Mouse (Mus musculus): ENCODE data around the gene Ska3. TPM values are rescaled to one million over a fixed set of nuclear protein-coding genes. Genes with fewer than 3 reads are reported as not detected.
"Not testable (repeated sequence)": the region's sequence is repeated elsewhere in the genome, so short reads cannot be mapped to it uniquely, and the experiment has no call there.

Gene Ska3
- 27.7 and 28.0 TPM in 2 replicates for polyA plus RNA-seq (2015; fragmentation: Nextera tagmentation; extraction: Ambion mirVana)

GRCm38 (mm10) chr14:57825788-57826751, at the start of gene Ska3, which contains the start of gene Mrpl57:
TSS of gene Ska3 (minus strand) at chr14:57826185.
TSS of gene Mrpl57 (plus strand) at chr14:57826234.
- Histone ChIP-seq H3K36me3 (ENCODE audit: control insufficient read depth, insufficient read depth, low read length) (no peaks in the 10 kb centered on the region), H3K4me2 (ENCODE audit: low read depth, low read length) (peak within 1 kb of the TSS; percentile 83), H3K4me1 (ENCODE audit: control insufficient read depth, insufficient read depth, low read length) (peaks cover 17% of the 10 kb centered on the region), H3K4me3 (replicated peaks; ENCODE audit: low read length) (peak within 1 kb of the TSS; percentile 68), H3K9ac (ENCODE audit: low read length) (peak within 1 kb of the TSS; percentile 90), H3K9me3 (replicated peaks; ENCODE audit: control insufficient read depth, low read length) (no peaks in the 10 kb centered on the region), H3K27ac (ENCODE audit: low read length) (peak within 1 kb of the TSS; percentile 91), H3K27me3 (ENCODE audit: control insufficient read depth, insufficient read depth, low read length) (no peaks in the 10 kb centered on the region)
- WGBS, result under 1% methylated on average over 96 of the region's 96 CpGs
- ATAC-seq (ENCODE audit: insufficient read depth, low FRiP score), result peak; percentile 97

DNA sequence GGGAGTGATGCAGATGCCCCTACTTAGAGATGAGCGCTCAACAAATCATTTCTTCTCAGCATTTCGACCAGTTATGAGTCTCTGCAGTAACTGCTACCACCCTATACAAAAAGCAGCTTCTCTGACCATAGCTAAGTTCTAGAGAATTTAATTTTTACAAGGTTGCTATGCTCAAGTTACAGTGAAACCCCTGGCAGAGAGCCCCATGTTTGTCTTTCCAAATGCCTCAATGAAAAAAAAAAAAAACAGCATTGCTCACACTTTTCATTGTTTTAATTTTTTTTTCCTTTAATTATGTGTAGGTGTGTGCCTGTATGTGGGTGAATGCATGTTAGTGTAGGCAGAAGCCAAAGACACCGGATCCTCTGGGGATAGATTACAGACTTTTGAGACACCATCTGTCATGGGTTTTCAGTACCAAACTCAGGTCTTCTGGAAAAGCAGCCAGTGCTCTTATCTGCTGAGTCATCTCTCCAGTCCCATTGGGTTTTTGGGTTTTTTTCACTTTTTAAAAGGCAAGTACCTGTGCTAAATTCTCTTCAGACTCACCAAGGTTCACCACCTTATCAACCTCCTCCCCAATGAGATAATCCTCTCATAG, 40.8 kb upstream of the Ska3 start:
- Histone ChIP-seq H3K4me3 (replicated peaks; ENCODE audit: low read length) (no peak overlapping the region), H3K4me1 (ENCODE audit: control insufficient read depth, insufficient read depth, low read length) (no peaks in the 10 kb centered on the region), H3K27me3 (ENCODE audit: control insufficient read depth, insufficient read depth, low read length) (no peaks in the 10 kb centered on the region), H3K4me2 (ENCODE audit: low read depth, low read length) (no peak overlapping the region), H3K27ac (ENCODE audit: low read length) (no peak overlapping the region), H3K36me3 (ENCODE audit: control insufficient read depth, insufficient read depth, low read length) (peaks cover 4% of the 10 kb centered on the region; the same call in 1 of the 2 replicates), H3K9me3 (replicated peaks; ENCODE audit: control insufficient read depth, low read length) (no peaks in the 10 kb centered on the region), H3K9ac (ENCODE audit: low read length) (no peak overlapping the region)
- 93% methylated on average over 3 of the region's 3 CpGs for WGBS
- no peak for ATAC-seq (ENCODE audit: insufficient read depth, low FRiP score)

- ATAC-seq (ENCODE audit: insufficient read depth, low FRiP score), result no peak
- Histone ChIP-seq H3K9ac (ENCODE audit: low read length) (no peak overlapping the region), H3K4me3 (replicated peaks; ENCODE audit: low read length) (no peak overlapping the region), H3K36me3 (ENCODE audit: control insufficient read depth, insufficient read depth, low read length) (peaks cover 8% of the 10 kb centered on the region; the same call in 1 of the 2 replicates), H3K27ac (ENCODE audit: low read length) (no peak overlapping the region), H3K4me1 (ENCODE audit: control insufficient read depth, insufficient read depth, low read length) (no peaks in the 10 kb centered on the region), H3K27me3 (ENCODE audit: control insufficient read depth, insufficient read depth, low read length) (no peaks in the 10 kb centered on the region), H3K9me3 (replicated peaks; ENCODE audit: control insufficient read depth, low read length) (no peaks in the 10 kb centered on the region), H3K4me2 (ENCODE audit: low read depth, low read length) (no peak overlapping the region)
- 92% methylated on average over 3 of the region's 3 CpGs for WGBS
Measured at GRCm38 (mm10) chr14:57865256-57865655, 39.3 kb upstream of the Ska3 start.

- 69% methylated on average over 2 of the region's 2 CpGs for WGBS
- no peaks in the 10 kb centered on the region for H3K4me1 ChIP-seq (ENCODE audit: control insufficient read depth, insufficient read depth, low read length)
- H3K9ac ChIP-seq (ENCODE audit: low read length), result no peak overlapping the region
- peaks cover 8% of the 10 kb centered on the region; the same call in 1 of the 2 replicates for H3K36me3 ChIP-seq (ENCODE audit: control insufficient read depth, insufficient read depth, low read length)
- no peak for ATAC-seq (ENCODE audit: insufficient read depth, low FRiP score)
- H3K27me3 ChIP-seq (ENCODE audit: control insufficient read depth, insufficient read depth, low read length), result no peaks in the 10 kb centered on the region
- no peak overlapping the region for H3K4me3 ChIP-seq (replicated peaks; ENCODE audit: low read length)
- no peak overlapping the region for H3K27ac ChIP-seq (ENCODE audit: low read length)
- H3K9me3 ChIP-seq (replicated peaks; ENCODE audit: control insufficient read depth, low read length), result no peaks in the 10 kb centered on the region
- no peak overlapping the region for H3K4me2 ChIP-seq (ENCODE audit: low read depth, low read length)
Measured at GRCm38 (mm10) chr14:57863129-57863528, 37.1 kb upstream of the Ska3 start.

GRCm38 (mm10) chr14:57861987-57862412, 36.0 kb upstream of the Ska3 start:
- H3K4me2 ChIP-seq (ENCODE audit: low read depth, low read length), result no peak overlapping the region
- 78% methylated on average over 4 of the region's 4 CpGs for WGBS
- H3K27me3 ChIP-seq (ENCODE audit: control insufficient read depth, insufficient read depth, low read length), result no peaks in the 10 kb centered on the region
- ATAC-seq (ENCODE audit: insufficient read depth, low FRiP score), result no peak
- no peak overlapping the region for H3K9ac ChIP-seq (ENCODE audit: low read length)
- H3K4me3 ChIP-seq (replicated peaks; ENCODE audit: low read length), result no peak overlapping the region
- no peaks in the 10 kb centered on the region for H3K4me1 ChIP-seq (ENCODE audit: control insufficient read depth, insufficient read depth, low read length)
- H3K27ac ChIP-seq (ENCODE audit: low read length), result no peak overlapping the region
- H3K9me3 ChIP-seq (replicated peaks; ENCODE audit: control insufficient read depth, low read length), result no peaks in the 10 kb centered on the region
- peaks cover 12% of the 10 kb centered on the region; the same call in 1 of the 2 replicates for H3K36me3 ChIP-seq (ENCODE audit: control insufficient read depth, insufficient read depth, low read length)

GRCm38 (mm10) chr14:57859520-57859919, 33.5 kb upstream of the Ska3 start:
- Histone ChIP-seq H3K4me2 (ENCODE audit: low read depth, low read length) (no peak overlapping the region), H3K4me1 (ENCODE audit: control insufficient read depth, insufficient read depth, low read length) (no peaks in the 10 kb centered on the region), H3K36me3 (ENCODE audit: control insufficient read depth, insufficient read depth, low read length) (peaks cover 12% of the 10 kb centered on the region; the same call in 1 of the 2 replicates), H3K27ac (ENCODE audit: low read length) (no peak overlapping the region), H3K9me3 (replicated peaks; ENCODE audit: control insufficient read depth, low read length) (no peaks in the 10 kb centered on the region), H3K27me3 (ENCODE audit: control insufficient read depth, insufficient read depth, low read length) (no peaks in the 10 kb centered on the region), H3K9ac (ENCODE audit: low read length) (no peak overlapping the region), H3K4me3 (replicated peaks; ENCODE audit: low read length) (no peak overlapping the region)
- ATAC-seq (ENCODE audit: insufficient read depth, low FRiP score), result no peak

DNA sequence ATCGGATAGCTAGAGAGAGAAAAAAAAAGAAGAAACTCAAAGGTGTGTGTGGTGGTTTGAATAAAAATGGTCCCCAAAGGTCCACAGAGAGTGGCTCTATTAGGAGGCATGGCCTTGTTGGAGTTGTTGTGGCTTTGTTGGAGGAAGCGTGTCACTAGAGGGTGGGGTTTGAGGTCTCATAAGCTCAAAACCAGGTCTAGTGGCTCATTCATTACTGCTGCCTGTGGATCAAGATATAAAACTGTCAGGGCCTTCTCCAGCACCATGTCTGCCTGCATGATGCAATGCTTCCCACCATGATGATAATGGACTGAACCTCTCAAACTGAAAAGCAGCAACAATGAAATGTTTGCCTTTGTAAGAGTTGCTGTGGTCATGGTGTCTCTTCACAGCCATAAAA, 32.6 kb upstream of the Ska3 start:
- H3K4me3 ChIP-seq (replicated peaks; ENCODE audit: low read length), result no peak overlapping the region
- ATAC-seq (ENCODE audit: insufficient read depth, low FRiP score), result no peak
- 92% methylated on average over 2 of the region's 2 CpGs for WGBS
- no peak overlapping the region for H3K27ac ChIP-seq (ENCODE audit: low read length)
- no peak overlapping the region for H3K9ac ChIP-seq (ENCODE audit: low read length)
- H3K4me2 ChIP-seq (ENCODE audit: low read depth, low read length), result no peak overlapping the region
- H3K27me3 ChIP-seq (ENCODE audit: control insufficient read depth, insufficient read depth, low read length), result no peaks in the 10 kb centered on the region
- no peaks in the 10 kb centered on the region for H3K4me1 ChIP-seq (ENCODE audit: control insufficient read depth, insufficient read depth, low read length)
- H3K36me3 ChIP-seq (ENCODE audit: control insufficient read depth, insufficient read depth, low read length), result peaks cover 12% of the 10 kb centered on the region; the same call in 1 of the 2 replicates
- no peaks in the 10 kb centered on the region for H3K9me3 ChIP-seq (replicated peaks; ENCODE audit: control insufficient read depth, low read length)

- H3K9ac ChIP-seq (ENCODE audit: low read length); H3K4me3 ChIP-seq (replicated peaks; ENCODE audit: low read length); ATAC-seq (ENCODE audit: insufficient read depth, low FRiP score); H3K4me2 ChIP-seq (ENCODE audit: low read depth, low read length); H3K27ac ChIP-seq (ENCODE audit: low read length); H3K27me3 ChIP-seq (ENCODE audit: control insufficient read depth, insufficient read depth, low read length); H3K4me1 ChIP-seq (ENCODE audit: control insufficient read depth, insufficient read depth, low read length); H3K9me3 ChIP-seq (replicated peaks; ENCODE audit: control insufficient read depth, low read length): not testable (repeated sequence)
- H3K36me3 ChIP-seq (ENCODE audit: control insufficient read depth, insufficient read depth, low read length), result peaks cover 12% of the 10 kb centered on the region; the same call in 1 of the 2 replicates
Measured at GRCm38 (mm10) chr14:57856037-57856436, 30.1 kb upstream of the Ska3 start.

DNA sequence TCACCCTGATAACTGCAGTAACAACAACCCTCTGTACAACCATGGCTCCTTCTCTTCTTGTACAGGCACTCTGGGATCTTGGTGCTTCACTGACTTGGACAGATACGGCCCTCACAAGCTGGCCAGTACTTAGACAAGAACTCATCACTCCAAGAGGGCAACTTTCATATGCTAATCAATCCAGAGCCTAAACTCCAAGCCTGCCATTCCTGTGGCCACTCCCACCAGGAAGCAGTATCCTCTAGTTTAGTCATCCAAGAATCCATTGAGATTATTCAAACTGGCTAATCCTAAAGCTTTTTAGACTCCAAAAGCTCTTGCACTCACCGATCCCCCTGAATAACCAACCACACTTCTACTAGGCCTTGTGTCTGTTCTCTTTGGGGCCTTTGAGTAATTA, 27.0 kb upstream of the Ska3 start:
- H3K9me3 ChIP-seq (replicated peaks; ENCODE audit: control insufficient read depth, low read length), result no peaks in the 10 kb centered on the region
- WGBS, result 81% methylated on average over 2 of the region's 2 CpGs
- H3K4me3 ChIP-seq (replicated peaks; ENCODE audit: low read length), result no peak overlapping the region
- no peak overlapping the region for H3K27ac ChIP-seq (ENCODE audit: low read length)
- peaks cover 8% of the 10 kb centered on the region for H3K36me3 ChIP-seq (ENCODE audit: control insufficient read depth, insufficient read depth, low read length)
- no peak overlapping the region for H3K4me2 ChIP-seq (ENCODE audit: low read depth, low read length)
- ATAC-seq (ENCODE audit: insufficient read depth, low FRiP score), result no peak
- H3K4me1 ChIP-seq (ENCODE audit: control insufficient read depth, insufficient read depth, low read length), result no peaks in the 10 kb centered on the region
- no peak overlapping the region for H3K9ac ChIP-seq (ENCODE audit: low read length)
- no peaks in the 10 kb centered on the region for H3K27me3 ChIP-seq (ENCODE audit: control insufficient read depth, insufficient read depth, low read length)
